Mouse (Mus musculus) retina, embryonic 14.5 days (tissue): Measurements from ENCODE around the gene Cbx6.

ENCODE experiments used
- DNase-seq: peaks from one replicate; pipeline ENCODE4 v3.0.0-alpha.2; 2015; ENCODE audit warnings: low spot score

The Cbx6 gene

DNA sequence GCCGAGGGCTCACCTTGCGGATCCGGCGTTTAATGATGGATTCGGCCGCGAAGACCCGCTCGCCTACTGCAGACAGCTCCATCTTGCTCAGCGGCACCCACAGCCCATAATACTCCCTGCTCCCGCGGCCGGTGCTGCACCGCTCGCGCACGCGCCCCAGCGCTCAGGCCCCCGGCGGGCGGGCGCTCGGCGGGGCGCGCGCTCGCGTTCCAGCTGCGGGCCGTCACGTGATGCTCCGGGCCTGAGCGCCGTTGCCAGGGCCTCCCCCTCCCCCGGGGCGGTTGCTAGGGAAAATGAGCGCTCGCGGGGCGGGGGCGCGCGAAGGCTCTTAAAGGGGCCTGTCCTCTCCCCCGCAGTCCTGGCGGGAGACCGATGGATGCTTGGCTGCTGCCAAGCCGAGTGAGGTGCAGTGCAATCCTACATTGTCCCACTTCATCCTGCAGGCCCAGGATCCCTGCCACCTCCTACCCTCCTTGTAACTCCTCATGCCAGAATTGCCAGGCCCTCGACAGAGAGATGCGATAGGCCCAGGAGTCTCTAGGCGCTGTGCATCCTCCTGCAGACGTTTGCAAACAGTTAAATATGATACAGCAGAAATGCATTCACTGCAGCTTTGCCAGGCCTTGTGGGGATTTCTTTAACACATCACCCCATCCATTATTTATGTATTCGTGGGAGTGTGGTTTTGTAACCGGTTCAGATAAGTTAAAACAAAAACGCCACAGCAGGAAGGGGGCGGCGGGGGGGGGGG, at the start of gene Cbx6, which contains the start of gene Npcd:
Cbx6 (minus strand) TSS at position 559 of the 751 bp plus-strand sequence.
Npcd (minus strand) TSS at position 108 of the 751 bp plus-strand sequence.
- peak; percentile 98 for DNase-seq

DNA sequence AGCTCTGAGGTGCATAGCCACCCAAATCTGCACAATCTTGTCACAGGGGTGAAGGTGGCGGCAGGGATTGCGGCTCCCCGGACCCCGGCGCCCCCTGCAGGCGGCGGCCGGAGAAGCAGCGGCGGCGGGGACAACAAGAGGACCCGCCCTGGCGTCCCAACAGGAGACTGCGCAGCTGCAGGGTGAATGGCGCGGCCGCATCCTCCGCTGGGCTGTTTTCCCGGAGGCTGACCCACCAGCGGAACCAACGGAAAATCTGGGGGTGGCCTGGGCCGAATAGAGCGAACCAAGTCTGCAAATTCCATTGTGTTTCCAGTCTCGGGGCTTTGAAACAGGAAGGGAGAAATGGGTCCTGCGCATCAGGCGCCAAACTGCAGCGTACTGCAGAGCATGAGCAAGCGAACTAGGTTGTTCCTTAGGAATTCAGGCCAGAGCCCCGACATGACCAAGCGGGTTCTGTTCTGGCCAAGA, 48.9 kb upstream of the Cbx6 start:
- DNase-seq: peak; percentile 94

DNA sequence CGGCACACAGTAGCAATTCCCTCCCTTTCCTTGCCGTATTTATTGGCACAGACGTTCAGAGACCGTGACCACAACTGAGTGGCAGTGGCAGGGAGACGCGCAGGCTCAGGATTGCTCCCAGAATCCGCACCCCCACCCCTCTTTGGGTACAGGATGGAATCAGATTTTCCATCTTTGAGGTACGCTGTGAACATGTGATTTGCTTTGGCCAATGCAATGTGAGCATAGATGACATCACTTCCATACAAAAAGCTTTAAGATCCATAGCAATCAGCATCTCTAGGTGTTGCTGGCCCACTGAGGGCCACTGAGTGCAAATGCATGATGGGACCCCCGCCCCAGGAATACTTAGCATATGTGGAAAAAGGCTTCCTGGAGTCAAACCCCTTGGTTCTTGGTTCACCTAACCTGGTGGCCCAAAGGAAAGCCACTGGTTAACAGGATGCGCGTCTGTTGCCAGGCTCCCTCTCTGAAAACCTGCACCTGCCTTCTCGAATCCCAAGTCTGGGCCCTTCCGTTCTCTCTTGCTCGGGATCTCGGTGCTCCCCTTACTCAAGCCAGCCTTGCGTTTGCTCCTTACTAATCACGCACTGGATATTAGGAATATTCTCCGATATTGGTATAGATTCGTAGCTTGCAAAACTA, 48.3 kb upstream of the Cbx6 start:
- DNase-seq: peak; percentile 43

DNA sequence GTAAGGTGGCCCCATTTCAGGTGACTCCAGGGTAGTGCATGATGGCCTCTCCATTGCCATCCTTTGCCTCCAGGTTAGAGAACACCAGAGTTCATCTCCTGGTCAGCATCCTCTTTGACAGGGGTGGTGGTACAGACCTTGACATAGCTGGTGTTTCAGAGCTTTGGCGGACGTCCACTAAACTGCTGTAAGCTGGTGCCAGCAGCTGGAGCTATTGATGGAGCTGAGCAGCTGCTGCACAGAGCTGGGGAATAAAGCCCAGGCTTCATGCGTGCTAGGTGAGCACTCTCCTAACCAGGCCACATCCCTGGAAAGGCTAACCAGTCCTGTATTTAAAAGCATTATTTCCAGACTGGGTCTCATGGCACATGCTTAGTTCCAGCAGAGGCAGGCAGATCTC, 46.0 kb upstream of the Cbx6 start:
- no peak for DNase-seq

DNA sequence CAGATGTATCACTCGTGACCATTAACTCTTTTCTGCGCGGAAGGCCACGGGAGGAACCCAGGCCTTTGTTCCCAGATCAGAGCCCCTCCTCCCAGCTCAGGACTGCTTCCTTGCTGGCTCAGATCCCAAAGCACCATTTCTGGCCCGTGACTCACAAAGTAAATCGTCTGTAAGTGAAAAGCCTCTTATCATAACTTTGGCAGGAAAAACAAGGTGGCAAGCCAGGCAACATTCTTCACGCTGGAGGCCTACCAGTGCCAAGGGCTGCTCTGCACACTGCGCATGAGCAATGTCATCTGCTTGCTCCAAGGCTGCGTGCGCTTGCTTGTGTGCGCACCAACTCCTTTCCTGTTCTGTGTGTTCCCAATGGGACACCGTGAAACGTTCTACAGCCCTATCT, 44.8 kb upstream of the Cbx6 start:
- no peak for DNase-seq

DNA sequence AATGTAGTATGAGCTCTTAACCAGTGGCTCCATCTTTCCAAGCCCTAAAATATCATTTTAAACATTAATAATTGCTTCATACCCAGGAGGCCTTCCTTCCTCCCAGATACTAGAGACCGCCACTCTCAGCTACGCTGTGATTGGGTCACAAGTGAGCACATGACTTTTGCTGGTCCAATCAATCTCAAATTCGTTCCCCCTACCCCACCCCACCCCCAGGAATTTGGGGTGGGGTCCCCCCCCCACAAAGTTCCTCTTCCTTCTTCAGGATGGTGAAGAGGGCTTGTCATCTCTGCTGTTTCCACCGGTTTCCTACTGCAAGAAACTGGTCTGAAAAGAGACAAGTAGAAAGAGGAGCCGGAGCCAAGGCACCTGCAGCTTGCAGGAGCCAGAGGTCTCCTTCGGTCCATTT, 44.2 kb upstream of the Cbx6 start:
- no peak for DNase-seq

DNA sequence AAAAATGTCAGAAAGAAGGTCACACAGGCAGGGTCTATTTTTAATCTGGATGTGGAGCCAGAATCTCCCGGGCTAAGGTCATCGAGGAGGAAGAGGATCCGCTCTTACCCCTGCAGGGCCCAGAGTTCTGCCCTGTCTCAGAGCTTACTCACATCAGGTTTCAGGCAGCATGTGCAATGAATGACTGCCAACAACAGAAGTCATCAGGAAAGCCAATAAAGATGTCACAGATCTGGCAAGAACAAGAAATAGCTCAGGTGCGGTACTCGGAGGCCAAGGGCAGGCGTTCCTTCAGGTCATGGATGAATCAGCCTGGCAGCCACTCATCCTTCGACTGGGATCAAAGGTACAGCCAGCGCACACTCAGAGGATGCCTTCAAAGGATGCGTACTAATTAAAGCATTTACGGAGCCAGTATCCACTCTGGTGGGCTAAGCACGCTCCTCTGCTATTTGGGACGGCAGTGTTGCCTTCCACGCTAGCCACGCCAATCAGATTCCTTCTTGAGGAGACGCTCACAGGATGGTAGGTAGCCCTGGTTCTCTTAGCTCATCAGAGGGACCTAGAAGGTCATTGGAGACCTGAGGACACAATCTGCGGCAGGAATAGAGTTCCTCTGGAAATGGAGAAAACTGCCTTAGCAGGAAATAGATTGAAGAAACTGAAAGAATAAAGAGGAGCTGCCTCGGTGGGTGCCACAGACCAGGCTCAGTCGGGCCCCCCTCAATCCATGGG, 40.9 kb upstream of the Cbx6 start:
- DNase-seq: no peak

DNA sequence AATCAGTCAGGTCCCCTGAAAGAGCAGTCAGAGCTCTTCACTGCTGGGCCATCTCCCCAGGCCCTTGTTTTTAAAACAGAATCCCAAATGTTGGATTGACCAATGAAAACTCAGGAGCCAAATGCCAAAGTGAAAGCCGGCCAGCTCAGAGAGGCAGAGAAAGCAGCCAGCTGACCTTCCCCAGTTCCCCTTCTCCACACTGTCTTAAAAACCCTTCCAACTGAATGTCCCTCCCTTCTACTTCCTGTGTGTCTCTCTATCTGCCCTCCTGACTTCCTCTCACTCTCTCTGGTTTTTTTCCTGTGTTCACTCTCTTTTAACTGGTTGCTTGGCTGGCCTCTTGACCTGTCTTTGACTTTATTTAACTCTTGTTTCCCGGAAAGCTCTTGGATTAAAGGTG, 39.5 kb upstream of the Cbx6 start:
- no peak for DNase-seq

DNA sequence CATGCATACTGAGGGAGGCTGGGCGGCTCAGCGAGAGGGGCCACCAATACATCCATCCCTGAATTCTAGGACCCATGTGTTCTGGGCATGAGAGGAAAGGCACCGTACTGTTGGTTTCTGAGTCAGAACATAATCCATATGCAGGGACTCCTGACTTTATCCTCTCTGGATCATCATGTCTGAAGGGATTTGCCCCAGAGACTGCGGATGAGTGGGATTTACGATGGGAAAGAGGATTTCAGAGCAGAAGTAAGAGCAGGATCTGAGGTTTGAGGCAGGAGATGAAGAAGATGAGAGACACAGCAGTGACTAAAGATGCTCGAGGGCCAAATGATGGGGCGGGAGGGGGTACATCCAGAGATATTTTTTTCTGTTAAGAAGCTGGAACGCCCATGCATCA, 39.1 kb upstream of the Cbx6 start:
- no peak for DNase-seq

DNA sequence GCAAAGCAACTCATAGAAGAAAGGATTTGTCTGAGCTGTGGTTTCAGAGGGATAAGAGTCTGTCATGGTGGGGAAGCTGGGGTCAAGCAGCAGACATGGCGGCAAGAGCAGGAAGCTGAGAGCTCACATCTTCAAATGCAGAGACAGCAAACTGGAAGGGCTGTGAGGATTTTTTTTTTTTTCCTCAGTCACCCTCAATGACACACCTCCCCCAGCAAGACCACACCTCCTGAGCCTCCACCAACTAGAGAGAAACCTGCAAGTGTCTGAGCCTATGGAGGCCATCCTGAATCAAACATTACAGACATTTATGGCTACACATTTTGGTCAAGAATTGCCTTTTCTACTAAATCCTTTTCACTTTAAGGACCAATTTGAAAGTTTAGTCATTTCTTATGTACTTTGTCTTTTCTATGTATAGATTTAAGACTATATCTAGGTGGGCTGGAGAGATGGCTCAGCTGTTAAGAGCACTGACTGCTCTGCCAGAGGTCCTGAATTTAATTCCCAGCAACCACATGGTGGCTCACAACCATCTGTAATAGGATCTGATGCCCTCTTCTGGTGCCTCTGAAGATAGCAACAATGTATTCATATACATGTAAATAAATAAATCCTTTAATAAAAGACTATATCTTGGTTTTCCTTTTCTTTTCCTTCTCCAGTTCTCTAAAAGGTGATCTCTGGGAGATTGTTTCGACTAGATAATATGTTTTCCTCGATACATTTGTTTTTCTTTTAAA, 32.9 kb upstream of the Cbx6 start:
- no peak for DNase-seq

DNA sequence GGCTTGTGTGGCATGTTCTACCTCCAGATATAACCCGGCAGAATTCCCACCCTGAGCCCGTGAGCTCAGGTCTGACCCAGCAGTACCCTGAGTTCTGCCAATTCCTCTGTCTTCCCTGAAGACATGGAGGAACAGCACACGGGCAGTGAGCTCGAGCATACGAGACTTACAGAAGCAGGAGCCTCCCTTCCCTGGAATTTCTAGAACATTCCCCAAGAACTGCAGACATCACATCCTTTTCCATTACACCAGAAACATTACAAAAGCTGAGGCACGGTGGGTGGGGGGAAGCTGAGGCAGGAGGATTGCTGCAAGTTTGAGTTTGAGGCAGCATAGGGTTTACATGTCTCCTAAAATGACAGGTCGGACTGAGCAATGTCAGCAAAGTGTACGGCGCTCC, 25.3 kb upstream of the Cbx6 start:
- no peak for DNase-seq

DNA sequence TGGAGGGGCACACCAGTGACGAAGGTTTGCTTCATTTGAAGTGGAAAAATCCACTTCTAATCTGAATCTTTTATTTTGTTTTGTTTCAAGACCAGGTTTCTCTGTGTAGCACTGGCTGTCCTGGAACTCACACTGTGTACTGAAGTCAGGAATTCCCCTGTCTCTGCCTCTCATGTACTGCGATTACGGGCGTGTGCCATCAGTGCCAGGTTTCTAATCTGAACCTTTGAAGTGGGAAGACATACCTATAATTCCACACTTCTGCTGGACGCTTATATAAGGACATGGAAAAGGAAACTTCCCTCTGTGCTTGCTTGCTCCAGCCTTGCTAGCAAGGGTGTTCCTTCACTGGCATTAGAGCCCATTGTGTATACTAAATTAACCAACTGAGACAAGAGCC, 24.5 kb upstream of the Cbx6 start:
- DNase-seq: no peak

DNA sequence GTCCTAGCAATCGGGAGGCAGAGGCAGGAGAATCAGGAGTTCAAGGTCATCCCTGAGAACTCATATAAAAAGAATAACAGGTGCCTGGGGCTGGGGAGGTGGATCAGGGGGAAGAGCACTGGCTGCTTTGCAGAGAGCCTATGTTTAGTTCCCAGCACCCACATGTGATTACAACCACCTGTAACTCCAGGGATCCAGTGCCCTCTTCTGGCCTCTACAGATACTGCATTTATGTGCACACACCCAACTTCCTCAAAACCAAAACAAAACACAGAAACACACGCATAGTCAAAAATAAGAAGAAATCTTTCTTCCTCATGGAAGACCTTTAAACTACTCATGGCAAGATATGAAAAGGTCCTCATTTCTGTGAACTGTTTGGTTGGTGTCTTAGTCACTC, 15.7 kb upstream of the Cbx6 start:
- no peak for DNase-seq

DNA sequence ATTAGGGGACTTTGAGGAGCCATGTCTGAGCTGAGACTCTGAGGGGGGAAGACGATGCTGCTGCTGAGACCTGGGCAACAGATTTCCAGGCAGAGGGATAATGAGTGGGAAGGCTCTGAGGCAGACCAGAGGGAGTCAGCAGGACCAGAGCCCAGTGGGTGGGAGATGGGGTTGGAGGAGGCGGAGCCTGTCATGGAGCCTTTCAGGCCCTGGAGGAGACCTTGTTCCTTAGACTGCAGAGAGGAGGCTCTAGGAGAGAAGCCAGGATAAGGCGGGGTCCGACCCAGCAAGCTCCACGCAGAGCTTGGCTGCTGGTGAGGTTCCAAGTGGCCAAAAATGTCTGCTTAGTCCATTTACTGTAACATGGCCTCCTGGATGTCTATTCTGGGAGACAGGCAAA, 12.6 kb upstream of the Cbx6 start:
- DNase-seq: no peak

DNA sequence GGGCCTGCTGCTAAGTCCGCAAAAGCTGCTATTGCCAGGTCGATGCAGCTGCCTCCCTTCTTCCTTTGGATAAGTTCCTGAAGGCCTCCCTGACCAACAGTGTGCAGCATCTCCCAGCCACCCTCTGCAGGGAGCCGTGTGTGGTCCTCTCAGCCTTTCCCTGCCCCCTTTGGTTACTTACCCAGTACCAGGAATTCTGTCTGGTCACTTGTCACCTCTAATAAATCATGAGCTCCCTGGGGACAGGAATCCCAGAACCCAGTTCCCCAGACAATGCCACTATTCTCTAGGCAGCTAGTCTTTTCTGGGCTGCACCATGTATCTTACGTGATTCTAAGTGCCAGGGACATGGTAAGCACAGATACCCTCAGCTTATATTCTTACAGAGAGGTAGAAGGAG, 11.5 kb upstream of the Cbx6 start:
- DNase-seq: peak; percentile 75

DNA sequence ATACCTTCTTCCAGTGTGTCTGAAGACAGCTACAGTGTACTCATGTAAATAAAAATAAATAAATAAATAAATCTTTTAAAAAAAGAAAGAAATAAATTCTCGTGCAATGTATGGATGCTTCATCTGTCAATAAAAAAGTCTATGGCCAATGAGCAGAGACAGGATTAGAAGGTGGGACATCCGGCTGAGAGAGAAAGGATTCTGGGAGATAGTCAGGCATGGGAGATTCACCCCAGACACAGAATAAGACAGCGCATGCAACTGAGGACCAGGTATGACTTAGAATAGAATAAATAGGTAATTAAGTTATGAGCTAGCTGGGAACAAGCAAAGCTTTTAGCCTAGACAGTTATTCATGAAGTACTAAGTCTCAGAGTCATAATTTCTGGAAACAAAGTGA, 8.5 kb upstream of the Cbx6 start:
- no peak for DNase-seq

DNA sequence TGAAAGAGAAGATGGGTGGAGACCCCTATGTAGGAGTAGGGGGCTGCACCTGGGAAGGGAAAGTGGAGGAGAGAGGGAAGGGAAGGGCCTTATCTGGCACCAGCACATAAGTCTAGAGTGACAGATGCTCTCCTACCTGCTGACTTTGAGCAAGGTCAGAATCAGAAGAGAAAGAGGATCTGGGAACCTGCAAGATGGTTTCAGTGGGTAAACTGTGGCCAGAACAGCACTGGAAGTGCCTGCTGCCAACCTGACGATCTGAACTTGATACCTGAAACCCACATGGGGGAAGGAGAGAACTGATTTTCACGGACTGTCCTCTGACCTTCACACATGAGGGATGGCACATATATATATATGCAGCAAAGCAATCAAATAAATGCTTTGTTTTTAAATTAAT, 5.8 kb upstream of the Cbx6 start:
- DNase-seq: no peak

DNA sequence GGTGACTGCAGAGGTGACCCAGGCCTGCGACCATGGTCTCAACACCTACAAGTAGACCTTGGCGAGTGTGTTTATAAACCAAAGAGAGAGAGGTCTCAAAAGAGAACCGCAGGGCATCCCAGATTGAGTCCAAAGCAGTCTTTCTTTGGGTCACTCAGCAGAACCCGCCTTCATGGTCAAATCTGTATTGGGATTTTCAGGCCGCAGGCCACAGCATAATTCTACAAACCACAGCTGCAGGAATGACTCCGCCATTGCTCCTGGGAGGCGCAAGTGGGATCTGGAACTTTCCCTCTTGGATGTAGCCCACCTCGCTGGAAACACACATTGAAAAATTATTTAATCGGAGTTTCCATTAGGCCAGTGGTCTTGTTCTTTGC, 383 bp upstream of the Cbx6 start:
- DNase-seq: no peak

DNA sequence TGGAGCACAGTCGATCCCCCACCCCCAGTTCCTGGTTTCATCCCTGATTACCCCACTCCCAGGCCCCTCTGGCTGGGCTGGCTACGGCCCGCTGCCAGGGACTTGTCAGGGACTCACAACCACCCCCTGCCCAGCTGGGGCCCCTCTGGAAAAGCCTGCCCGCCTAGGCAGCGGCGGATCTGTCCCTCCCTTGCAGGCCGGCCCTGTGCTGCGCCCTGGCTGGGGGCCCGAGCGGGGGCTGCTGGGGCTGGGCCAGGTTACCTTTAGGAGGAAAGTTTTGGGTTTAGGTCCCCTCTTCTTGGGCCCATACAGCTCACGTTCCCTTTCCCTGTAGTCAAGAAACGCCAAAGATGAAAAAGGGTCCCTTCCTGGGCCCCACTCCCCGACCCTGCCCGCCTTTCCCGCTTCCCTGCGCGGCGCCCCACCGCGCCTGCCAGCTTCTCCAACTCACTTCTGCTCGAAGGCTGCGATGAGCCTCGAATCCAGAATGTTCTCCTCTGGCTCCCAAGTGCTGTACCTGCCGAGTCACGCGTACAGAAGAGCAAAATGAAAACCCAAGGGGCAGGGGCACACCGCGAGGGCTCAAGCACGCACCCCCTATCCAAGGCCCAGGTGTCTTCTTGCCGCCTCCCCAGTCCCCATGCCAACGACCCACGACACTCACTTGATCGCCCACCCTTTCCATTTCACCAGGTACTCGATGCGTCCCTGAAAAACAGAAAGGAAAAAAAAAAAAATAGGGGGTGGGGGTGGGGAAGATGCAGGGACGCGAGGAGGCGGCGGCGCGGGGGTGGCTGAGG, 1.0 kb downstream of the Cbx6 start:
- peak; percentile 47 for DNase-seq

DNA sequence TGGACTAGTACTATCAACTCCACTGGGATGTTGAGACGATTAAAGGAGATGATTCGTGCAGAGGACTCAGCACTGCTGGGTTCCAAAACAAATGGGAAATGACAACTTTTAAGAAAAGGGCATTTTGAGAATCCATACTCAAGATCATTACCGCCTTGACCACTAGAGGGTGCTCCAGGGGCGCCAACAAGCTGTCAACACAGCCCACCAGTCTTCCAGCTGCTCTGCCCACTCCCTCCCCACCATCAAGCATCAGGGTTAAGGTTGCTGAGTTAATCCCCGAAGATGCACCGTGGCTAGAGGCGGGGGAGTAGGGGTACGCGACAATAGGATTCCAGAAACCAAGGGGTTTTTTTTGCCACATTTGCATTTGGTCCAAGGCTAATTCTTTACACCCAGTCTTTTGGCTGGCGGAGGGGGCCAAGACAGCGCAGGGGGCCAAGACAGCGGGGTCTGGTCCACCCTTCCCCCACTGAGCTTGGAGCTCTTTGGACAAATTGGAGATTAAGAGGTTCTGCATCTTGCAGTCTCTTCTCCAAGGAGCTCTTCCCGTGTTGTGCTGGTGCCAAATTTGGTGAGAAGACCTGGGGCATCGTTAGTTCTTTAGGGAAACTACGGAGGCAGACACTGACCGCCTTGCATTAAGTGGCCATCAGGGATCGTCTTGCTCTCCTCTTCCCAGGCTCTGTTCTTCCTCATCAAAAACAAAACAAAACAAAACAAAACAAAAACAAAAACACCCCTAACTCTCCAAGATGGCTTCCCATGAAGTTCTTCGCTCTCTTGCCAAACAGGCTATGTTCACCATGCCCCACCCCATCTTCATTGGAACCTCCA, 2.2 kb downstream of the Cbx6 start:
- peak; percentile 91 for DNase-seq

DNA sequence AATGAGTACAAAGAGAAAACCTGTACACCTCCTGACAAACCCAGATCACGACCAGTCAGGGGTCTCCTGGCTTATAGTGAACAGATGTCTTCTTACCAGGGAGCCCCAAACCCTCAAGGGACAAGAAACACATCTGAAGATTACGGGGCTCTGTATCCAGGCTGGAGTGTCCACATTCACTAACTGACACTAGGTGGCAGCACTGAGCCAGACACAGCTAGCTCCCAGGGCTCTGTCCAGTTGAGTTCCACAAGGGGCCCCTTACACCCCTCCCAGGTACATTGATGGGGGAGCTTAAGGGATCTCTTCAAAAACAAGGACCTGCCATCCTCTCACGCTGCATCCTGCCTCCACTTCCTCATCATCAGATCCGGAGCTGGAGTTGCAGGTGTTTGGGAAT, 4.1 kb downstream of the Cbx6 start:
- DNase-seq: peak; percentile 94
